Mouse (Mus musculus) heart, postnatal 0 days (tissue): ENCODE data around the gene Rptor.

ENCODE experiments used
- CTCF ChIP-seq: IDR thresholded peaks from 2 replicates; pipeline ENCODE4 v1.5.1; 2016; ENCODE audit warnings: antibody characterized with exemption, control low read depth, low read depth
- EP300 ChIP-seq: IDR thresholded peaks from 2 replicates; pipeline ENCODE4 v1.6.1; 2016; ENCODE audit warnings: antibody characterized with exemption, low read depth

- no peak for TF ChIP-seq CTCF
- no peak for TF ChIP-seq EP300
Measured at GRCm38 (mm10) chr11:119855999-119856398, 253.3 kb downstream of the Rptor start.
